Mouse (Mus musculus): ENCODE results near the gene Rasl11b. TPM values are rescaled to one million over a fixed set of nuclear protein-coding genes. Genes with fewer than 3 reads are reported as not detected.

The Rasl11b gene
- polyA plus RNA-seq, 1 experiment from 2014 or later, result 118 TPM

- peaks cover 12% of the 10 kb centered on the region for H3K36me3 ChIP-seq (ENCODE audit: control insufficient read depth, insufficient read depth, low read length)
- peak overlapping the region; percentile 92 for H3K4me2 ChIP-seq (ENCODE audit: low read depth, severe bottlenecking)
Measured at GRCm38 (mm10) chr5:74198446-74198845, 3.4 kb downstream of the Rasl11b start.

GRCm38 (mm10) chr5:74199793-74200192, 4.7 kb downstream of the Rasl11b start:
- Histone ChIP-seq H3K4me3 (ENCODE audit: low read depth, low read length) (no peak overlapping the region), H3K4me1 (ENCODE audit: control insufficient read depth, insufficient read depth, low read length) (peaks cover 49% of the 10 kb centered on the region), H3K4me2 (ENCODE audit: low read depth, severe bottlenecking) (peak overlapping the region; percentile 24; the same call in 1 of the 2 replicates), H3K27ac (replicated peaks; ENCODE audit: low read depth, low read length) (peak overlapping the region; percentile 49; the same call in 1 of the 2 replicates), H3K27me3 (ENCODE audit: control insufficient read depth, insufficient read depth, low read length) (no peaks in the 10 kb centered on the region), H3K9ac (ENCODE audit: low read length) (no peak overlapping the region), H3K9me3 (ENCODE audit: control insufficient read depth, low read length) (no peaks in the 10 kb centered on the region), H3K36me3 (ENCODE audit: control insufficient read depth, insufficient read depth, low read length) (peaks cover 12% of the 10 kb centered on the region)
- 76% methylated on average over 13 of the region's 13 CpGs for WGBS
- DNase-seq (ENCODE audit: low spot score) (no peak), ATAC-seq (ENCODE audit: insufficient number of reproducible peaks, low FRiP score, low TSS enrichment, low read depth) (no peak)

More at GRCm38 (mm10) chr5:74198446-74198845, 3.4 kb downstream of the Rasl11b start:
- Histone ChIP-seq H3K9ac (ENCODE audit: low read length) (no peak overlapping the region), H3K27me3 (ENCODE audit: control insufficient read depth, insufficient read depth, low read length) (no peaks in the 10 kb centered on the region), H3K27ac (replicated peaks; ENCODE audit: low read depth, low read length) (0 out of 2 replicates have a peak overlapping the region, but pooled peaks have one; percentile 61), H3K9me3 (ENCODE audit: control insufficient read depth, low read length) (no peaks in the 10 kb centered on the region), H3K4me1 (ENCODE audit: control insufficient read depth, insufficient read depth, low read length) (peaks cover 62% of the 10 kb centered on the region), H3K4me3 (ENCODE audit: low read depth, low read length) (peak overlapping the region; percentile 87)
- ATAC-seq (ENCODE audit: insufficient number of reproducible peaks, low FRiP score, low TSS enrichment, low read depth) (no peak), DNase-seq (ENCODE audit: low spot score) (no peak)
- 84% methylated on average over 11 of the region's 11 CpGs for WGBS

- no peak for ATAC-seq (ENCODE audit: insufficient number of reproducible peaks, low FRiP score, low TSS enrichment, low read depth)
- Histone ChIP-seq H3K9me3 (ENCODE audit: control insufficient read depth, low read length) (no peaks in the 10 kb centered on the region), H3K27me3 (ENCODE audit: control insufficient read depth, insufficient read depth, low read length) (no peaks in the 10 kb centered on the region), H3K4me1 (ENCODE audit: control insufficient read depth, insufficient read depth, low read length) (peaks cover 48% of the 10 kb centered on the region), H3K36me3 (ENCODE audit: control insufficient read depth, insufficient read depth, low read length) (peaks cover 12% of the 10 kb centered on the region), H3K9ac (ENCODE audit: low read length) (no peak overlapping the region), H3K4me3 (ENCODE audit: low read depth, low read length) (no peak overlapping the region), H3K4me2 (ENCODE audit: low read depth, severe bottlenecking) (peak overlapping the region; percentile 15; the same call in 1 of the 2 replicates), H3K27ac (replicated peaks; ENCODE audit: low read depth, low read length) (peak overlapping the region; percentile 93)
- DNase-seq (ENCODE audit: low spot score), result no peak
- WGBS, result 82% methylated on average over 8 of the region's 8 CpGs
Measured at GRCm38 (mm10) chr5:74200481-74200880, 5.4 kb downstream of the Rasl11b start.

GRCm38 (mm10) chr5:74201570-74202357, 6.7 kb downstream of the Rasl11b start:
- ATAC-seq (ENCODE audit: insufficient number of reproducible peaks, low FRiP score, low TSS enrichment, low read depth), result peak; percentile 93
- no peak overlapping the region for H3K4me2 ChIP-seq (ENCODE audit: low read depth, severe bottlenecking)

GRCm38 (mm10) chr5:74202515-74202914, 7.4 kb downstream of the Rasl11b start:
- DNase-seq (ENCODE audit: low spot score) (no peak), ATAC-seq (ENCODE audit: insufficient number of reproducible peaks, low FRiP score, low TSS enrichment, low read depth) (no peak)
- H3K27ac ChIP-seq (replicated peaks; ENCODE audit: low read depth, low read length), result peak overlapping the region; percentile 93
- H3K4me1 ChIP-seq (ENCODE audit: control insufficient read depth, insufficient read depth, low read length), result peaks cover 41% of the 10 kb centered on the region
- H3K9ac ChIP-seq (ENCODE audit: low read length), result no peak overlapping the region
- 67% methylated on average over 4 of the region's 4 CpGs for WGBS
- H3K4me2 ChIP-seq (ENCODE audit: low read depth, severe bottlenecking), result no peak overlapping the region
- H3K27me3 ChIP-seq (ENCODE audit: control insufficient read depth, insufficient read depth, low read length), result no peaks in the 10 kb centered on the region
- H3K9me3 ChIP-seq (ENCODE audit: control insufficient read depth, low read length), result no peaks in the 10 kb centered on the region
- H3K4me3 ChIP-seq (ENCODE audit: low read depth, low read length), result no peak overlapping the region
- peaks cover 10% of the 10 kb centered on the region for H3K36me3 ChIP-seq (ENCODE audit: control insufficient read depth, insufficient read depth, low read length)

More at GRCm38 (mm10) chr5:74201570-74202357, 6.7 kb downstream of the Rasl11b start:
- no peaks in the 10 kb centered on the region for H3K9me3 ChIP-seq (ENCODE audit: control insufficient read depth, low read length)
- no peaks in the 10 kb centered on the region for H3K27me3 ChIP-seq (ENCODE audit: control insufficient read depth, insufficient read depth, low read length)
- WGBS, result 18% methylated on average over 10 of the region's 10 CpGs
- no peak overlapping the region for H3K4me3 ChIP-seq (ENCODE audit: low read depth, low read length)
- peaks cover 12% of the 10 kb centered on the region for H3K36me3 ChIP-seq (ENCODE audit: control insufficient read depth, insufficient read depth, low read length)
- peak; percentile 85 for DNase-seq (ENCODE audit: low spot score)
- peaks cover 48% of the 10 kb centered on the region for H3K4me1 ChIP-seq (ENCODE audit: control insufficient read depth, insufficient read depth, low read length)
- H3K9ac ChIP-seq (ENCODE audit: low read length), result no peak overlapping the region
- peak overlapping the region; percentile 93 for H3K27ac ChIP-seq (replicated peaks; ENCODE audit: low read depth, low read length)

GRCm38 (mm10) chr5:74204465-74204864, 9.4 kb downstream of the Rasl11b start:
- no peak for ATAC-seq (ENCODE audit: insufficient number of reproducible peaks, low FRiP score, low TSS enrichment, low read depth)
- DNase-seq (ENCODE audit: low spot score), result no peak
- Histone ChIP-seq H3K9me3 (ENCODE audit: control insufficient read depth, low read length) (no peaks in the 10 kb centered on the region), H3K4me2 (ENCODE audit: low read depth, severe bottlenecking) (no peak overlapping the region), H3K27me3 (ENCODE audit: control insufficient read depth, insufficient read depth, low read length) (no peaks in the 10 kb centered on the region), H3K36me3 (ENCODE audit: control insufficient read depth, insufficient read depth, low read length) (no peaks in the 10 kb centered on the region), H3K4me3 (ENCODE audit: low read depth, low read length) (no peak overlapping the region), H3K27ac (replicated peaks; ENCODE audit: low read depth, low read length) (no peak overlapping the region), H3K9ac (ENCODE audit: low read length) (no peak overlapping the region), H3K4me1 (ENCODE audit: control insufficient read depth, insufficient read depth, low read length) (peaks cover 26% of the 10 kb centered on the region)
- WGBS, result 67% methylated on average over 5 of the region's 5 CpGs

- DNase-seq (ENCODE audit: low spot score), result peak; percentile 44
- Histone ChIP-seq H3K9me3 (ENCODE audit: control insufficient read depth, low read length) (no peaks in the 10 kb centered on the region), H3K27me3 (ENCODE audit: control insufficient read depth, insufficient read depth, low read length) (no peaks in the 10 kb centered on the region), H3K9ac (ENCODE audit: low read length) (no peak overlapping the region), H3K4me2 (ENCODE audit: low read depth, severe bottlenecking) (no peak overlapping the region), H3K4me1 (ENCODE audit: control insufficient read depth, insufficient read depth, low read length) (peaks cover 17% of the 10 kb centered on the region), H3K27ac (replicated peaks; ENCODE audit: low read depth, low read length) (no peak overlapping the region), H3K36me3 (ENCODE audit: control insufficient read depth, insufficient read depth, low read length) (no peaks in the 10 kb centered on the region), H3K4me3 (ENCODE audit: low read depth, low read length) (no peak overlapping the region)
- ATAC-seq (ENCODE audit: insufficient number of reproducible peaks, low FRiP score, low TSS enrichment, low read depth), result no peak
- 55% methylated on average over 8 of the region's 8 CpGs for WGBS
Measured at GRCm38 (mm10) chr5:74205509-74205908, 10.4 kb downstream of the Rasl11b start.

GRCm38 (mm10) chr5:74206038-74206437, 11.0 kb downstream of the Rasl11b start:
- Histone ChIP-seq H3K9ac (ENCODE audit: low read length) (no peak overlapping the region), H3K4me1 (ENCODE audit: control insufficient read depth, insufficient read depth, low read length) (peaks cover 12% of the 10 kb centered on the region), H3K27me3 (ENCODE audit: control insufficient read depth, insufficient read depth, low read length) (no peaks in the 10 kb centered on the region), H3K27ac (replicated peaks; ENCODE audit: low read depth, low read length) (no peak overlapping the region), H3K36me3 (ENCODE audit: control insufficient read depth, insufficient read depth, low read length) (no peaks in the 10 kb centered on the region), H3K9me3 (ENCODE audit: control insufficient read depth, low read length) (no peaks in the 10 kb centered on the region), H3K4me3 (ENCODE audit: low read depth, low read length) (no peak overlapping the region), H3K4me2 (ENCODE audit: low read depth, severe bottlenecking) (no peak overlapping the region)
- no peak for ATAC-seq (ENCODE audit: insufficient number of reproducible peaks, low FRiP score, low TSS enrichment, low read depth)
- 86% methylated on average over 7 of the region's 7 CpGs for WGBS
- DNase-seq (ENCODE audit: low spot score), result no peak
